16 mouse cellular contexts compared by ENCODE assay signal in genomic region chr13:110911866-110912265, GRCm38 (mm10).
"Had no signal": no experiment of that assay in that cellular context is flagged by ENCODE, and none has a peak within 500 bp of the region (broad histone marks: within the 10 kb centered on the region; RNA-seq: fewer than 3 reads in every experiment).

No protein-coding gene starts in this region.

- H3K9ac ChIP-seq: limb, embryonic 13.5 days; liver, embryonic 13.5 days; lung, embryonic 14.5 days; midbrain, embryonic 12.5 days; midbrain, embryonic 15.5 days; neural tube, embryonic 13.5 days had no signal

- H3K4me1 ChIP-seq: liver, embryonic 13.5 days; midbrain, embryonic 12.5 days; midbrain, embryonic 15.5 days had no signal

- H3K4me3 ChIP-seq: limb, embryonic 10.5 days; limb, embryonic 13.5 days; liver, embryonic 13.5 days; midbrain, embryonic 12.5 days; midbrain, embryonic 15.5 days; neural tube, embryonic 13.5 days had no signal

- H3K9me3 ChIP-seq: limb, embryonic 10.5 days; limb, embryonic 13.5 days; liver, embryonic 13.5 days; midbrain, embryonic 12.5 days; midbrain, embryonic 15.5 days; neural tube, embryonic 13.5 days had no signal

- DNase-seq: kidney, adult 2 months; kidney, postnatal 25 days; liver, embryonic 13.5 days; lung, embryonic 14.5 days; thymus, adult 2 months; thymus, postnatal 14 days; thymus, postnatal 4 days had no signal

- ATAC-seq: lung, postnatal 0 days; midbrain, embryonic 15.5 days had no signal

- H3K36me3 ChIP-seq: limb, embryonic 10.5 days; limb, embryonic 13.5 days; liver, embryonic 13.5 days; midbrain, embryonic 12.5 days; midbrain, embryonic 15.5 days; neural tube, embryonic 13.5 days had no signal

- H3K27me3 ChIP-seq: limb, embryonic 13.5 days; liver, embryonic 13.5 days; midbrain, embryonic 12.5 days; midbrain, embryonic 15.5 days; neural tube, embryonic 13.5 days had no signal

- H3K4me2 ChIP-seq: limb, embryonic 13.5 days; liver, embryonic 13.5 days; lung, embryonic 14.5 days; midbrain, embryonic 12.5 days; midbrain, embryonic 15.5 days; neural tube, embryonic 13.5 days had no signal

- H3K27ac ChIP-seq: kidney, postnatal 0 days; limb, embryonic 10.5 days; limb, embryonic 13.5 days; liver, embryonic 13.5 days; macrophage; midbrain, embryonic 12.5 days; midbrain, embryonic 15.5 days; neural tube, embryonic 13.5 days; stomach, postnatal 0 days had no signal
